Mouse (Mus musculus) hindbrain, embryonic 14.5 days (tissue): ENCODE data around the gene Sh3d21. TPM values are rescaled to one million over a fixed set of nuclear protein-coding genes. Genes with fewer than 3 reads are reported as not detected.

Experiments used
- ATAC-seq: fragments of 200-750 bp; cut with Nextera tagmentation; 2 replicates; pipeline ENCODE4 v1.8.0; 2017; ENCODE audit warnings: moderate number of reproducible peaks, mild to moderate bottlenecking, moderate TSS enrichment, moderate library complexity; ENCODE audit not compliant: low FRiP score
- DNase-seq: peaks from one replicate; pipeline ENCODE4 v3.0.0-alpha.2; 2015; ENCODE audit warnings: low spot score
- H3K27ac ChIP-seq: fragments of 300-500 bp; sonication (generic); 2 replicates; pipeline ENCODE4 v1.5.1; 2014; ENCODE audit warnings: mild to moderate bottlenecking, moderate library complexity
- H3K27me3 ChIP-seq: fragments of 300-500 bp; sonication (generic); 2 replicates; pipeline ENCODE4 v1.6.1; 2014; ENCODE audit warnings: mild to moderate bottlenecking, low read length, mixed read lengths; ENCODE audit not compliant: control insufficient read depth, insufficient read depth
- H3K36me3 ChIP-seq: fragments of 300-500 bp; sonication (generic); replicated peaks from 2 replicates; pipeline ENCODE4 v1.6.1; 2014; ENCODE audit not compliant: control insufficient read depth, insufficient read depth
- H3K4me1 ChIP-seq: fragments of 300-500 bp; sonication (generic); replicated peaks from 2 replicates; pipeline ENCODE4 v1.6.1; 2014; ENCODE audit warnings: antibody characterized with exemption, low read length, mixed read lengths; ENCODE audit not compliant: control insufficient read depth, insufficient read depth
- H3K4me2 ChIP-seq: fragments of 300-500 bp; sonication (generic); replicated peaks from 2 replicates; pipeline ENCODE4 v1.6.1; 2014; ENCODE audit warnings: mild to moderate bottlenecking, moderate library complexity
- H3K4me3 ChIP-seq: fragments of 300-500 bp; sonication (generic); replicated peaks from 2 replicates; pipeline ENCODE4 v1.5.1; 2014; ENCODE audit warnings: mild to moderate bottlenecking, low read length
- H3K9ac ChIP-seq: fragments of 300-500 bp; sonication (generic); 2 replicates; pipeline ENCODE4 v1.6.1; 2014
- H3K9me3 ChIP-seq: fragments of 300-500 bp; sonication (generic); 2 replicates; pipeline ENCODE4 v1.6.1; 2016; ENCODE audit warnings: low read length; ENCODE audit not compliant: control insufficient read depth
- WGBS: fragments of 180-500 bp; shearing (Covaris S2); extraction: QIAGEN DNeasy Blood & Tissue Kit; methylation state at CpG from one replicate; pipeline ENCODE4 v1.1.7; 2014; 5-methylcytosine and 5-hydroxymethylcytosine counted together
- polyA plus RNA-seq: library from polyadenylated mRNA; unstranded; fragments of >200 nt; fragmentation: Nextera tagmentation; extraction: Ambion mirVana; gene quantifications from 2 replicates; pipeline ENCODE4 v1.2.1, GENCODE M21; 2014

The Sh3d21 gene
- polyA plus RNA-seq, 1 experiment from 2014 or later: 1.1 TPM

DNA sequence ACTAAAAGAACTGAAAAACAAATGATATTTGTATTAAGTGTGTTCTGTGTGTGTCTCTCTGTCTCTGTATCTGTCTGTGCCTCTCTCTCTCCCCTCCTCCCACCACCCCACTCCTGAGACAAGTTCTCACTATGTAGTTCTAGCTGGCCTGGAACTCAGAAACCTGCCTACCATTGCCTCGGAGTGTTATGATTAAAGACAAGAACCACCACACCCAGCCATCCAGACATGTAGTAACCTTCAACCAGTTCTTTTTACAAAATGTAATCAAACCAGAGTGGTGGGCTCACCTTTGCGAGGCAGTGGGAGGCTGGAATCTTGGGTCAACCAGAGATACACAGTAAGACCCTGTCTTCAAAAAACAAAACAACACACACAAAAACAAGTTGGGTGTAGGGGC is 37.4 kb upstream of the Sh3d21 start:
- Histone ChIP-seq H3K9ac (0 out of 2 replicates have a peak overlapping the region, but pooled peaks have one; percentile 36), H3K27me3 (no peaks in the 10 kb centered on the region), H3K4me2 (peak overlapping the region; percentile 79), H3K9me3 (no peaks in the 10 kb centered on the region), H3K4me1 (peaks cover 28% of the 10 kb centered on the region), H3K36me3 (peaks cover 5% of the 10 kb centered on the region; the same call in 1 of the 2 replicates), H3K27ac (no peak overlapping the region), H3K4me3 (peak overlapping the region; percentile 84)
- ATAC-seq: no peak
- DNase-seq: no peak
- WGBS: 78% methylated on average over 2 of the region's 2 CpGs

DNA sequence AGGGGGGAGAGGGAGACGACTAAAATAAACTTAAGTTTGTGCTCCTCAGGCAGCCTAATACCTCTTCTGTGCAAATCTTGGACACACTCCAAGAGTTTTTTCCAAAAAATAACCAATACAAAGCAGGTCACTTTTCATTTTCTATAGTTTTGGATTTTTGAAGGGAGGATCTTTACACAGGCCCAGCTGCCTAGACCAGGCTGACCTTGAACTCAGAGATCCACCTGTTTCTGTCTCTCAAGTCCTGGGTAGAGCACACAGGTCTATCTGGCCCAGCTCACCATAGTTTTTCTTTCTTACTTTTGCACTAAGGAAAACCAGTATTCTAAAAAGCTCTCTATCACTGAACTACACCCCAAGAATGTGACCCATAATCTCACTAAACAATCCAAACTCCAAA is 36.7 kb upstream of the Sh3d21 start:
- Histone ChIP-seq H3K9me3 (no peaks in the 10 kb centered on the region), H3K4me2 (peak overlapping the region; percentile 79), H3K9ac (0 out of 2 replicates have a peak overlapping the region, but pooled peaks have one; percentile 36), H3K4me1 (peaks cover 28% of the 10 kb centered on the region), H3K27me3 (no peaks in the 10 kb centered on the region), H3K27ac (no peak overlapping the region), H3K36me3 (peaks cover 5% of the 10 kb centered on the region; the same call in 1 of the 2 replicates), H3K4me3 (peak overlapping the region; percentile 84; the same call in 1 of the 2 replicates)
- WGBS: 57% methylated on average over 1 of the region's 1 CpGs
- DNase-seq (no peak), ATAC-seq (no peak)

DNA sequence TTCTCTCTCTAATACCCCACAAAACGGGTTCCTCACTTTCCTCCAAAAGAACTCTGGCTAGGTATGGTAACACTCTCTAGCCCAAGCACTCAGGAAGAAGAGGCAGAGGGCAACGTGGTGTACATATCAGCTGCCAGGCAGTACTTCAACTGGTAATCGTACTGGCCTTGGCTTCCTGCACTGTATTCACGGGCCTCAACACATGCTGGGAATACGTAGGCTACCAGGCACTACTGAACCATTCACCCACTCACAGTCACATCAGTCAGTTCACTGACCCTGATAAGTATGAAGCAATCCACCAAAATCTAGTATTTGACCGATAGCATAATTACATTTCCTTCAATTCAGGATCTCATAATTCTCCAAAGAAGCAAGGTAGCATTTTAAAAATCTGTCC is 36.3 kb upstream of the Sh3d21 start:
- H3K9me3 ChIP-seq: no peaks in the 10 kb centered on the region
- no peak for ATAC-seq
- no peak overlapping the region for H3K27ac ChIP-seq
- peak overlapping the region; percentile 79; the same call in 1 of the 2 replicates for H3K4me2 ChIP-seq
- H3K4me1 ChIP-seq: peaks cover 28% of the 10 kb centered on the region
- no peak overlapping the region for H3K9ac ChIP-seq
- no peaks in the 10 kb centered on the region for H3K27me3 ChIP-seq
- no peak overlapping the region for H3K4me3 ChIP-seq
- WGBS: 87% methylated on average over 6 of the region's 6 CpGs
- no peak for DNase-seq
- H3K36me3 ChIP-seq: peaks cover 5% of the 10 kb centered on the region

DNA sequence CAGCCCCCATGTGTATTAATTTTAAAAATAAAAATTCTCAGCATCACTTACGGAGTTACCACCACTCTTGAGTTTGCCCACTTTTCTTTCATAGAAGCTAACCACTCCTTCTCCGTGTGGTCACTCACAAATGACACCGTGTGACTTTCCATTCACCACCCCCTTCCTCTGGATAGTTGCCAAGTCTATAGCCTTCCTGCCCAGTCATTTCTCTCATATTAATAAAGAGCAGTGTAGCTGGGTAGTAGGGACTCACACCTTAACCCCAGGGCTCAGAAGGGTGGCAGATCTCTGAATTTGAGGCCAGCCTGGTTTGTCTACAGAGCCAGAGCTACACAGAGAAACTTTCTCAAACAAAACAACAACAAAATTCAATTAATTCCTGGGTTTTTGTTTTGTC is 34.2 kb upstream of the Sh3d21 start:
- DNase-seq (peak; percentile 32), ATAC-seq (no peak)
- Histone ChIP-seq H3K9ac (no peak overlapping the region), H3K4me3 (no peak overlapping the region), H3K4me1 (peaks cover 23% of the 10 kb centered on the region), H3K27ac (no peak overlapping the region), H3K9me3 (no peaks in the 10 kb centered on the region), H3K4me2 (no peak overlapping the region), H3K27me3 (no peaks in the 10 kb centered on the region), H3K36me3 (peaks cover 21% of the 10 kb centered on the region)
- 63% methylated on average over 3 of the region's 3 CpGs for WGBS

DNA sequence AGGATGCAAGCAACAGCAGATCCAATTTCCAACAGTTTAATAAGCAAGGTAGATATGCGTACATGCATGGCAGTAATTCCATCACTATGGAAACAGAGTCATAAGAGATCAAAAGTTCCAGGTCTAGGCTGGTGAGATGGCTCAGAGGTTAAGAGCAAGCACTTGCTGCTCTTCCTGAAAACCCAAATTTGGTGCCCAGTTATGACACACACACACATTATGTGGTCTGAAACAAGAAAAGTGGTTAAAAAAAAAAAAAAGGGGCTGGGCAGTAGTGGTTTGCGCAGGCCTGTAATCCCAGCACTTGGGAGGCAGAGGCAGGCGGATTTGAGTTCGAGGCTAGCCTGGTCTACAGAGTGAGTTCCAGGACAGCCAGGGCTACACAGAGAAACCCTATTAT is 31.6 kb upstream of the Sh3d21 start:
- 98% methylated on average over 4 of the region's 4 CpGs for WGBS
- Histone ChIP-seq H3K27ac (no peak overlapping the region), H3K9ac (no peak overlapping the region), H3K27me3 (no peaks in the 10 kb centered on the region), H3K4me3 (no peak overlapping the region), H3K9me3 (no peaks in the 10 kb centered on the region), H3K4me2 (no peak overlapping the region), H3K36me3 (peaks cover 27% of the 10 kb centered on the region), H3K4me1 (peaks cover 8% of the 10 kb centered on the region; the same call in 1 of the 2 replicates)
- ATAC-seq (no peak), DNase-seq (no peak)

DNA sequence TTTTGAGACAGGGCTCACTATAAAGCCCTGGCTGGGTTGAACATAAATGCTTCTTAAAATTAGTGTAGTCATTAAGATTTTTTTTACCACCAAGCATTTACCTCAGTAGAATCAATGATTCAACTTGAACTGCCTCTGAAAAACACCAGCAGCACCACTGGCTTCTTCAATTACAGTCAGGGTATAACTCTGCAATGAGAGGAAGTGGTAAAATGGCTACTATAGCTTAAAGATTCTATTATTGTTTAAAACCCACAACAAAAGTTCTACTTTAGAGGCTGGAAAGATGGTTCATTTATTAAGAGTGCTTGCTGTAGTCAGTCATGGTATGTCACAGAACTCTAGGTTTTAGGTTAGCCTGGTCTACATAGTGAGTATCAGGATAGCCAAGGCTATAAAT is 30.9 kb upstream of the Sh3d21 start:
- no peak overlapping the region for H3K4me3 ChIP-seq
- H3K27me3 ChIP-seq: no peaks in the 10 kb centered on the region
- peaks cover 32% of the 10 kb centered on the region for H3K36me3 ChIP-seq
- no peak for ATAC-seq
- H3K27ac ChIP-seq: no peak overlapping the region
- no peak overlapping the region for H3K4me2 ChIP-seq
- H3K4me1 ChIP-seq: 0 out of 2 replicates have a peak, but pooled peaks cover 2% of the 10 kb centered on the region
- DNase-seq: no peak
- no peak overlapping the region for H3K9ac ChIP-seq
- H3K9me3 ChIP-seq: no peaks in the 10 kb centered on the region

DNA sequence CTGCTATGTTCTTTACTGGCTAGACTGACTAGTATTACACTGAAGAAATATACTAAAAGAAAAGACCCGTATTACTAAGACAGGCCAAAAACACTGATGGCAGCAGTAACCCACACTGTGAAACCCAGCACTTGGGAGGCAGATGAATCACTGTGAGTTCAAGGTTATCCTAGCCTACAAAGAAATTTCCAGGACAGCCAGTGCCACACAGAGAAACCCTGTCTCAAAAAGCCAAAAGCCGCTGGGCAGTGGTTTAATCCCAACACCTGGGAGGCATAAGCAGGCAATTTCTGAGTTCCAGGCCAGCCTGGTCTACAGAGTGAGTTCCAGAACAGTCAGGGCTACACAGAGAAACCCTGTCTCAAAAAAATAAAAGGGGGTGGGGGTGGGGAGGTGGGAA is 27.3 kb upstream of the Sh3d21 start:
- ATAC-seq: no peak
- H3K4me1 ChIP-seq: no peaks in the 10 kb centered on the region
- H3K27ac ChIP-seq: no peak overlapping the region
- H3K27me3 ChIP-seq: no peaks in the 10 kb centered on the region
- 92% methylated on average over 2 of the region's 2 CpGs for WGBS
- no peak for DNase-seq
- H3K36me3 ChIP-seq: peaks cover 33% of the 10 kb centered on the region
- no peak overlapping the region for H3K4me3 ChIP-seq
- no peak overlapping the region for H3K9ac ChIP-seq
- no peak overlapping the region for H3K4me2 ChIP-seq
- H3K9me3 ChIP-seq: no peaks in the 10 kb centered on the region

DNA sequence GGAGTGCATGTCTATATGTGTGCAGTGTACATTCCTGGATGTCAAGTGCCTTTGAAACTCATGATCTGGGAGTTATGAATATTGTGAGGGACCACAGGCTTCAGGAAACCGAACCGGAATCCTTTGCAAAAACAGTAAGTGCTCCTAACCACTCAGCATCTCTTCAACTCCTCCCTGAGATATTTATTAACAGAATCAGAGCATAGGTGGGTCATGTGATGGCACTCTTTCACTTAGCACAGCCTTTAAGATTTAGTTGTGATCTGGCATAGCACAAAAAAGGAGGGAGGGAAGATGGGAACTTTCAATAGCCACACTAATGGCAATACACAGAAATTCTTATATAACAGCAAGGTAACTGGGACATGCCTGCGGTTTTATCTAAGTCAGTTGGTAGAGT is 23.8 kb upstream of the Sh3d21 start:
- no peaks in the 10 kb centered on the region for H3K9me3 ChIP-seq
- WGBS: 98% methylated on average over 3 of the region's 3 CpGs
- no peak overlapping the region for H3K4me2 ChIP-seq

DNA sequence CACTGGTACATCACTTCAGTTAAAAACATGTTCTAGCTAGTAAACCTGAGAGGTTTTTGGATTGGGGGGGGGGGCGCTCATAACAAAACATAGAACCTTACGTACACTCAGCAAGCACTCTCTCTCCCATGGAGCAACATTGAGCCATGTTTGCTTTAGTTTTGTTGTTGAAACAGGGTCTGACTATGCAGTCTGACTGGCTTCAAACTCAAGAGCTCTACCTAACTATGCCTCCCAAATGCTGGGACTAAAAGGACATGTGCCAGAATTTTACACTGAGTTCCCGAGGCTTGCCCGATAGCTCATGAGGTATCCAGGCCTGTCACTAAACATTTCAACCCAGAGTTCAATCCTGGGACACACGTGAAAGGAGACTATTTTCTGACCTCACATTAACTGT is 19.7 kb upstream of the Sh3d21 start:
- no peak overlapping the region for H3K4me3 ChIP-seq
- no peaks in the 10 kb centered on the region for H3K27me3 ChIP-seq
- H3K9me3 ChIP-seq: no peaks in the 10 kb centered on the region
- DNase-seq: no peak
- WGBS: 92% methylated on average over 5 of the region's 5 CpGs
- H3K4me2 ChIP-seq: no peak overlapping the region
- ATAC-seq: no peak
- no peak overlapping the region for H3K27ac ChIP-seq
- no peak overlapping the region for H3K9ac ChIP-seq
- H3K4me1 ChIP-seq: no peaks in the 10 kb centered on the region
- H3K36me3 ChIP-seq: peaks cover 47% of the 10 kb centered on the region

More for the DNA sequence above, 23.8 kb upstream of the Sh3d21 start:
- Histone ChIP-seq H3K36me3 (peaks cover 29% of the 10 kb centered on the region), H3K27ac (no peak overlapping the region), H3K4me3 (no peak overlapping the region), H3K9ac (no peak overlapping the region), H3K27me3 (no peaks in the 10 kb centered on the region), H3K4me1 (no peaks in the 10 kb centered on the region)
- no peak for ATAC-seq
- DNase-seq: no peak
